Mouse (Mus musculus) limb, embryonic 10.5 days (tissue): ENCODE data around the gene Abcg1. TPM values are rescaled to one million over a fixed set of nuclear protein-coding genes. Genes with fewer than 3 reads are reported as not detected.

Experiments used
- DNase-seq: peaks from one replicate; pipeline ENCODE4 v3.0.0-alpha.2; 2017; ENCODE audit warnings: low spot score
- H3K27ac ChIP-seq: fragments of 300-500 bp; sonication (generic); 2 replicates; pipeline ENCODE4 v1.5.1; 2016; ENCODE audit warnings: mild to moderate bottlenecking
- H3K27me3 ChIP-seq: fragments of 300-500 bp; sonication (generic); 2 replicates; pipeline ENCODE4 v1.6.1; 2016; ENCODE audit warnings: low read depth, mild to moderate bottlenecking; ENCODE audit not compliant: poor library complexity, severe bottlenecking
- H3K36me3 ChIP-seq: fragments of 300-500 bp; sonication (generic); 2 replicates; pipeline ENCODE4 v1.6.1; 2016; ENCODE audit warnings: mild to moderate bottlenecking, moderate library complexity
- H3K4me1 ChIP-seq: fragments of 300-500 bp; sonication (generic); 2 replicates; pipeline ENCODE4 v1.6.1; 2016
- H3K4me3 ChIP-seq: fragments of 300-500 bp; sonication (generic); 2 replicates; pipeline ENCODE4 v1.5.1; 2016; ENCODE audit warnings: mild to moderate bottlenecking, moderate library complexity
- H3K9me3 ChIP-seq: fragments of 300-500 bp; sonication (generic); replicated peaks from 2 replicates; pipeline ENCODE4 v1.6.1; 2016; ENCODE audit warnings: mild to moderate bottlenecking
- WGBS: fragments of 180-500 bp; shearing (Covaris S2); methylation state at CpG from one replicate; pipeline ENCODE4 v1.1.7; 2016; 5-methylcytosine and 5-hydroxymethylcytosine counted together
- polyA plus RNA-seq: library from polyadenylated mRNA; unstranded; fragments of >200 nt; fragmentation: Nextera tagmentation; extraction: Ambion mirVana; gene quantifications from 2 replicates; pipeline ENCODE4 v1.2.1, GENCODE M21; 2016

Gene Abcg1
- polyA plus RNA-seq, 1 experiment from 2014 or later: 5.0 TPM

DNA sequence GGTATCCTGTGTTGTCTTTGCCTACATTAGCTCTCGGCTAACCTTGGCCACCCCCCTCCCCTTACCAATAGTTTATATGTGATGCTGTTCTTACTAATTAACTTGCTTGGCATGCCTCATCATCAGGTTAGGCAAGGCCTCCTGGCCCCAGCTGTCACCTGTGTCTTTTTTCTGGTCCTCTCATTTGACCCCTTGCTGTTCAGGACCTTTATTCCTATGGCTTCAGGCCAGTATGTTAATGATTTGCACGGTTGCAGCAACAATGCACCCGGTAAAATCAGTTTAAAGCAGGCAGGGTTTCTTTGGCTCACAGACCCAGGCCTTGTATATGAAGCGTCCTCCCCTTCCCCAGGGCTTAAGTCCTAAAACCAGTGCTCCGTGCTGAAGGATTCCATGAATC is 95.0 kb downstream of the Abcg1 start:
- Histone ChIP-seq H3K36me3 (no peaks in the 10 kb centered on the region), H3K4me1 (no peaks in the 10 kb centered on the region), H3K27ac (no peak overlapping the region), H3K9me3 (no peaks in the 10 kb centered on the region), H3K4me3 (no peak overlapping the region), H3K27me3 (no peaks in the 10 kb centered on the region)
- no peak for DNase-seq
- WGBS: 72% methylated on average over 5 of the region's 5 CpGs

DNA sequence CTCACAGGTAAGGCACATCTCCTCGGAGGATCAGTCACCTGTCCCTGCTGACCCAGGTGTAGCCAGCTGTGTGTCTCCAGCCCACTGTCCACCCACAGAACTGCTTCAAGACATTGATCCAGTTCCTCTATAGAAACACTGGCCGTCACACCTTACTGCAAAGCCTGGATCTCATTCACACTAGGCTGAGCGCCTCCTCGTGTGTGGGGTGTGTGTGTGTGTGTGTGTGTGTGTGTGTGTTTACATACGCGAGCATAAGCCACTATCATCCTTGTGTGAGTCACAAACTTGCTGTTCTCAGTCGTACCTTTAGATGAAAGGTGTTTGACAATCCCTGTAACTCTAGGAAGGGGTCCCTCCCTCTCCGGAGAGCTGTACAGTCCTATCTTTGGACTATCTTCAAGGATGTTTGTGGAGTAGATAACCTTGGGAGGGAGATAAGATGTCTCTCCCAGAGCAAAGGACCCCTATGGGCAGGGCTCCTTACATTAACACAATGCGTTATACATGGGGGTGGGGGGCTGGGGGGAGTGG is 95.6 kb downstream of the Abcg1 start:
- no peak for DNase-seq
- WGBS: 83% methylated on average over 9 of the region's 9 CpGs
- Histone ChIP-seq H3K36me3 (no peaks in the 10 kb centered on the region), H3K27ac (no peak overlapping the region), H3K4me3 (no peak overlapping the region), H3K9me3 (no peaks in the 10 kb centered on the region), H3K4me1 (no peaks in the 10 kb centered on the region), H3K27me3 (no peaks in the 10 kb centered on the region)

DNA sequence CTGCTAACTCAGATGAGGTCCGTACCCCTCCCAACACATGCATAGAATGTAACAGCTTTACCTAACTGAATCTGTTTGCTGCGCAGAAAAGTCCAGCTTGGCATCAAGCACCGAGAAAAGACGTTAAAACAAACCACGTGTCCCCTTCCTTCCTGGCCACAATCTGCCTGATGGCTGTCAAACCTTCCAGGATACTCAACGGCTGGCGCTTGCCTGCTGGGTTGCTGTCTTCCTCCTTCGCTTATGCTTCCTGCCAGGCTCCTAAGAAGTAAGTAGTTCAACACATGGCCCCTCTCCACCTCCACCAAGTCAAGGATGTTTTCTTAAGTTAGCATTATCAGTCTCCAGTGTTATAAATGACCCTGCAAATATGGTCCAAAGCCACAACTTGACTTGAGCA is 96.3 kb downstream of the Abcg1 start:
- no peak for DNase-seq
- 87% methylated on average over 8 of the region's 8 CpGs for WGBS
- H3K9me3 ChIP-seq: no peaks in the 10 kb centered on the region
- no peak overlapping the region for H3K4me3 ChIP-seq
- H3K27ac ChIP-seq: no peak overlapping the region
- H3K27me3 ChIP-seq: no peaks in the 10 kb centered on the region
- H3K4me1 ChIP-seq: no peaks in the 10 kb centered on the region
- no peaks in the 10 kb centered on the region for H3K36me3 ChIP-seq

DNA sequence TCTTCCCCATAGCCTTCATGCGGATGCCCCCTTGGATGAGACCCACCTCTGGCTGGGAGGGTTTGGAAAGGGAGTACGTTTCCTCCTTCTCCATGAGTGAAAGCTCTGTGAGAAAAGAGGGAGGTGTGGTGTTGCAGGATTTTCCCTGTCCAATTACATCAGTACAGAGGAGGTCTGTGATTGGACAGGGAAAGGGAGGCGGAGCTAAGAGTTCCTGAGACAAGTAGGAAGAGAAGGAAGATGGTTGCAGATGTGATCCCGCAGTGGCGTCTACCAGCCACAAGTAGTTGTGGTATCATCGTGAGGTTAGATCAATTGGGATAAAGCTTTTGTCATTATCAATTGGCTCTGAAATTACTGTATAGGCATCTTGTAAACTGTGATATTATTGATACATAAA is 100.4 kb downstream of the Abcg1 start:
- H3K27ac ChIP-seq: no peak overlapping the region
- no peak for DNase-seq
- H3K4me3 ChIP-seq: no peak overlapping the region
- H3K9me3 ChIP-seq: no peaks in the 10 kb centered on the region
- no peaks in the 10 kb centered on the region for H3K36me3 ChIP-seq
- WGBS: 73% methylated on average over 6 of the region's 6 CpGs
- no peaks in the 10 kb centered on the region for H3K4me1 ChIP-seq
- H3K27me3 ChIP-seq: no peaks in the 10 kb centered on the region

DNA sequence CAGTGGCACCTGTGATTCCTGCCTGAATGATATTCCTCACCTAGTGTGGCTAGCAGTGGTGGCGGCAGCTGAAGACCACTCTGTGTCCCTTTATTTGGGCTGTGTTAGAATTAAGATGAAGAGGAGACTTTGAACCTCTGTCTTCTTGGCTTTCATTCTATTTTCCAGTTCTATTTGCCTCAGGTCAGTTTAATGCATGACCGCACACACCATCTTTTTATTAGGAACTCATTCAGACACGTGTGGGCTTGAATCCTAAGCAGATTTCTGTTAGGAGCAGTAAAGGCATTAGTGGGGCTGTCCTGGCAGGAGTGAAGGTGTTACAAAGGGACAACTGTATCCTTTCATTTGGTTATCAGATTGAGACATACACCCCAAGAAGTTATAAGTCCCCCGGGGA is 102.8 kb downstream of the Abcg1 start:
- no peaks in the 10 kb centered on the region for H3K36me3 ChIP-seq
- no peak overlapping the region for H3K27ac ChIP-seq
- WGBS: 88% methylated on average over 4 of the region's 4 CpGs
- no peaks in the 10 kb centered on the region for H3K4me1 ChIP-seq
- H3K27me3 ChIP-seq: no peaks in the 10 kb centered on the region
- no peak overlapping the region for H3K4me3 ChIP-seq
- DNase-seq: no peak
- no peaks in the 10 kb centered on the region for H3K9me3 ChIP-seq

DNA sequence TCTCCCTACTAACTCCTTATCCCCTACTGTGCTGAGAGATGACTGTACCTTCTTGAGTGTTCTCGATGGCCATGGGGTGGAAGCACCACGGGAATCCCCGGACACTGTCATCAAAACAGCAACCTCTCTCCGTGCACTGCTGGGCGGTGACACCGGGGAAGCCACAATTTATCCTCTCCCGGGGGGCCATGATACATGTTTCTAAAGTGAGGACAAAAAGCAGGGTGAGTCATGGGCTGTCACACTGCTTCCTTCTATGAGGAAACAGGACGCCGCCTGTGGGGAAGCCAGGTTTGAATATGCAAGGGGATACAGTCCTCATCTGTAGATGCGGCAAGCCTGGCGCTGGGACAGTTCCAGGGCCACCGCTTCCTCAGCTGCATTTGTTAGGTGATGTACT is 105.1 kb downstream of the Abcg1 start:
- DNase-seq: no peak
- Histone ChIP-seq H3K4me1 (no peaks in the 10 kb centered on the region), H3K4me3 (no peak overlapping the region), H3K27ac (no peak overlapping the region), H3K9me3 (no peaks in the 10 kb centered on the region), H3K27me3 (peaks cover 10% of the 10 kb centered on the region; the same call in 1 of the 2 replicates), H3K36me3 (no peaks in the 10 kb centered on the region)
- 91% methylated on average over 12 of the region's 12 CpGs for WGBS

DNA sequence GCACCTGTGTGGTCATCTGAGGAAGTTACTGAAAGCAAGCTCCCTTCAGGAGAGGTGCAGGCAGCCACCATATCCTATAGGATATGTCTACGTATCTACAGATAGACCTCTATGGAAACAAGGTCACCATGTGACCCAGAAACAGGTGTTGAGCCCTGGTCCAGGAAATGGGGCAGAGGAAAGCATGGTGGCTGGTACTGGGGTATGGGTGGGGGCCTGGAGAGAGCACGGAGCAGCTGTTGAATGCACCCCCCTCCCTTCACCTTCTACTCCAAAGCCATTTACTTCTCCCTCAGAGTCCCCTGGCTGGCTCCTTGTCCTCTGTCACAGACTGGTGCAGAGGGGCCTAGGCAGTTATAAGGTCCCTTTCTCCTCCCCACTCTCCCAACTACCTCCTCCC is 106.3 kb downstream of the Abcg1 start:
- Histone ChIP-seq H3K27ac (no peak overlapping the region), H3K27me3 (peaks cover 15% of the 10 kb centered on the region; the same call in 1 of the 2 replicates), H3K4me1 (no peaks in the 10 kb centered on the region), H3K36me3 (no peaks in the 10 kb centered on the region), H3K9me3 (no peaks in the 10 kb centered on the region), H3K4me3 (no peak overlapping the region)
- WGBS: 86% methylated on average over 2 of the region's 2 CpGs
- DNase-seq: no peak

DNA sequence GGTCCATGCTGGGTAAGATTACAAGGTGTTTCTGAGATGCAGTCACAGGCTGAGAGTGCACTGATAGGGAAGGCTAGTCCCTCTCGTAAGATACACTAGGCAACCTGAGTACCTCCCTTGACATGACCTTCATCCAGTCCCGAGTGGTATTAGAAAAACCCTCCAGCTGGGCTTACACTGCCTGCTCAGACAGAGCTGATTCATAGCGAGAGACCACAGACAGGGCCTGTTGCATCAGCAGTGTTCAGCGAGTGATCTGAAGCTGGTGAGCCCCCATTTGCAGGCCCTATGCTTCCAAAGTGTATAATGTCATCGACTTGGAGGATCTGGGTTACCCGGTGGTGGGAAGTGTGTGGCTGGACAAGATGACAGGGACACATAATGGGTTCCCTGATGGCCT is 107.7 kb downstream of the Abcg1 start, which contains the start of gene Tff1:
Tff1 (minus strand) TSS at position 151 of the 400 bp plus-strand sequence.
- no peak within 1 kb of the TSS for H3K4me3 ChIP-seq
- no peak for DNase-seq
- H3K27me3 ChIP-seq: peaks cover 26% of the 10 kb centered on the region; the same call in 1 of the 2 replicates
- 86% methylated on average over 6 of the region's 6 CpGs for WGBS
- no peaks in the 10 kb centered on the region for H3K4me1 ChIP-seq
- no peaks in the 10 kb centered on the region for H3K36me3 ChIP-seq
- H3K27ac ChIP-seq: no peak within 1 kb of the TSS
- no peaks in the 10 kb centered on the region for H3K9me3 ChIP-seq

Other genes with a start within 250 kb of the Abcg1 start
- 0.10 TPM in 1 of 2 replicates, not detected in the other for gene Glp1r, start 155.9 kb upstream of the Abcg1 start, polyA plus RNA-seq
- gene Umodl1, start 103.0 kb upstream of the Abcg1 start, polyA plus RNA-seq: 0.09 and 0.24 TPM in 2 replicates
- gene Tff3, start 72.0 kb downstream of the Abcg1 start, polyA plus RNA-seq: not detected in 2 replicates
- gene Tff2, start 86.6 kb downstream of the Abcg1 start, polyA plus RNA-seq: not detected in 2 replicates
- not detected in 2 replicates for gene Tff1, start 107.6 kb downstream of the Abcg1 start, polyA plus RNA-seq
- not detected in 2 replicates for gene Tmprss3, start 141.3 kb downstream of the Abcg1 start, polyA plus RNA-seq
- 0.33 and 0.74 TPM in 2 replicates for gene Ubash3a, start 150.2 kb downstream of the Abcg1 start, polyA plus RNA-seq
- 0.62 and 0.90 TPM in 2 replicates for gene Rsph1, start 219.7 kb downstream of the Abcg1 start, polyA plus RNA-seq
- gene Slc37a1, start 229.1 kb downstream of the Abcg1 start, polyA plus RNA-seq: 3.3 and 4.1 TPM in 2 replicates